Mouse (Mus musculus) gastrocnemius, postnatal 4 days (tissue): ENCODE results near the gene Mip. TPM values are rescaled to one million over a fixed set of nuclear protein-coding genes. Genes with fewer than 3 reads are reported as not detected.

Source experiments
- total RNA-seq, 2 experiments: library from RNA; stranded (reverse); gene quantifications; 2 replicates each; pipeline ENCODE4 v1.2.3; 2021

Gene Mip
- total RNA-seq, 2 experiments from 2014 or later, result not detected

Other genes starting within 250 kb of the Mip start
- gene Hsd17b6, start 218.2 kb upstream of the Mip start, total RNA-seq, result under 1 TPM in 1 of 2 experiments, not detected in 1; 0.44 TPM
- gene Prim1, start 210.7 kb upstream of the Mip start, total RNA-seq, result 10 to 100 TPM; 15.4 to 15.5 TPM
- gene Naca, start 190.3 kb upstream of the Mip start, total RNA-seq, result 100 to 1,000 TPM; 673 TPM
- 100 to 1,000 TPM; 108 to 110 TPM for gene Ptges3, start 166.9 kb upstream of the Mip start, total RNA-seq
- gene Atp5b, start 142.6 kb upstream of the Mip start, total RNA-seq, result 1,000 to 10,000 TPM; 3,386 to 3,414 TPM
- 10 to 100 TPM; 24.4 to 24.8 TPM for gene Baz2a, start 134.3 kb upstream of the Mip start, total RNA-seq
- gene Rbms2, start 45.5 kb upstream of the Mip start, total RNA-seq, result 10 to 100 TPM; 83.8 to 85.3 TPM
- 1 to 10 TPM; 1.5 to 2.1 TPM for gene Gls2, start 31.4 kb upstream of the Mip start, total RNA-seq
- gene Spryd4, start 14.0 kb upstream of the Mip start, total RNA-seq, result 10 to 100 TPM; 33.2 to 34.9 TPM
- gene Timeless, start 6.2 kb downstream of the Mip start, total RNA-seq, result 10 to 100 TPM; 12.7 to 14.7 TPM
- gene Apon, start 28.3 kb downstream of the Mip start, total RNA-seq, result under 1 TPM; 0.32 to 0.70 TPM
- gene Apof, start 42.8 kb downstream of the Mip start, total RNA-seq, result 1 to 10 TPM in 1 of 2 experiments, not detected in 1; 1.6 TPM
- gene Stat2, start 44.7 kb downstream of the Mip start, total RNA-seq, result 10 to 100 TPM in 1 of 2 experiments, 1 to 10 TPM in 1; 9.3 to 10.2 TPM
- gene Il23a, start 72.9 kb downstream of the Mip start, total RNA-seq, result not detected
- 10 to 100 TPM; 17.2 to 19.5 TPM for gene Pan2, start 77.5 kb downstream of the Mip start, total RNA-seq
- gene Cnpy2, start 96.6 kb downstream of the Mip start, total RNA-seq, result 100 to 1,000 TPM in 1 of 2 experiments, 10 to 100 TPM in 1; 94.1 to 100 TPM
- gene Cs, start 111.9 kb downstream of the Mip start, total RNA-seq, result 100 to 1,000 TPM; 403 to 430 TPM
- gene Coq10a, start 143.2 kb downstream of the Mip start, total RNA-seq, result 100 to 1,000 TPM; 115 to 133 TPM
- gene Ankrd52, start 151.3 kb downstream of the Mip start, total RNA-seq, result 10 to 100 TPM; 45.3 to 48.3 TPM
- gene Slc39a5, start 175.4 kb downstream of the Mip start, total RNA-seq, result under 1 TPM in 1 of 2 experiments, not detected in 1; 0.23 TPM
- gene Nabp2, start 185.7 kb downstream of the Mip start, total RNA-seq, result 10 to 100 TPM; 48.0 to 50.7 TPM
- 10 to 100 TPM; 21.9 to 24.0 TPM for gene Rnf41, start 185.8 kb downstream of the Mip start, total RNA-seq
- 10 to 100 TPM; 90.8 to 91.2 TPM for gene Smarcc2, start 233.4 kb downstream of the Mip start, total RNA-seq